In the genomic region with DNA sequence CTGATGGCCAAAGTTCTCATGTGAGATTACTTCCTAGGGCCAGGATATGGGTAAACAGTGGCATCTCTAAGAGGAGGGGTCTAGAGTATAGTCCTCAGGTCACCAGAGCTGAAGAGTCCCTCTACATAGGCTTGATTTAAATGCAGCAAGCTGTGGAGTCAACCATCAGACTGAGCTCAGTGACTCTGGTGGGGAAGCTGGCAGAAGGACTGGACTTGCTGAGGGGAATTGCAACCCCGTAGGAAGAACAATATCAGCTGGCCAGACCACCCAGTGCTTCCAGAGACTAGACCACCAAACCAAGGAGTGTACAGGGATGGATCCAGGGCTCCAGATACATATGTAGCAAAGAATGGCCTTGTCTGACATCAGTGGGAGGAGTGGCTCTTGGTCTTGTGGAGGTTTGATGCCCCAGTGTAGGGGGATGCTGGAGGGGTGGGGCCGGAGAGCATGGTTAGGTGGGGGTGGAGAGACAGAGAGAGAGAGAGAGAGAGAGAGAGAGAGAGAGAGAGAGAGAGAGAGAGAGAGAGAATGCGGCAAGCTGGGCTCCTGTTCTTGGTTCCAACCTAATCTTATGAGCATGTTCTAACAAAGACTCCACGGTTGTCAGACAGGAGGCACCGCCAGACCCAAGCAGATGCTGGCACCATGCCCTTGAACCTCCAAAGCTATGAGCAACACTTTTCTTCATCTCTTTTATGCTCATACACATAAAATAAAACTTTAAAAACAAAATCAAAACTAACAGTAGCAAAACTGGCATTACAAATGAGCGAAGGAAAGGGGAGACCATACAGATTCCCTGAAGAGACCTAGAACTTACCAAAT, we compare ENCODE assay signal across 13 mouse cellular contexts. TPM values are rescaled to one million over a fixed set of nuclear protein-coding genes. Genes with fewer than 3 reads are reported as not detected.
A peak's percentile ranks its signal among the peaks of the same experiment; 100 is the strongest.
DNase-seq lines count a peak whose midpoint lies in the region; ATAC-seq and TF ChIP-seq lines count a peak whose summit lies in the region.
"Had no signal": no experiment of that assay in that cellular context is flagged by ENCODE, and none has a peak within 500 bp of the region (broad histone marks: within the 10 kb centered on the region; RNA-seq: fewer than 3 reads in every experiment).

No protein-coding gene starts in this region.

- 71% methylated on average over 6 of the region's 6 CpGs for WGBS in heart, embryonic 11.5 days (ENCODE audit: insufficient replicate concordance)
- WGBS in spleen, adult 2 months: 87% methylated on average over 6 of the region's 6 CpGs
- WGBS in liver, postnatal 0 days (ENCODE audit: insufficient replicate concordance): 50% methylated on average over 6 of the region's 6 CpGs
- WGBS in thymus, adult 2 months: 92% methylated on average over 6 of the region's 6 CpGs
- WGBS in forebrain, embryonic 16.5 days: 75% methylated on average over 6 of the region's 6 CpGs

- H3K4me3 ChIP-seq in heart, embryonic 11.5 days (ENCODE audit: low read depth, low read length): no peak overlapping the region
- no peak overlapping the region for H3K4me3 ChIP-seq in spleen, adult 2 months (ENCODE audit: extremely low read depth, insufficient read depth, insufficient read length)
- H3K4me3 ChIP-seq in erythroblast, embryonic 14.5 days (replicated peaks): peak overlapping the region; percentile 74
- peak overlapping the region; percentile 38 for H3K4me3 ChIP-seq in liver, postnatal 0 days (ENCODE audit: low read depth, low read length)
- no peak overlapping the region for H3K4me3 ChIP-seq in thymus, adult 2 months (ENCODE audit: control insufficient read depth, insufficient read depth, low read length)
- no peak overlapping the region for H3K4me3 ChIP-seq in forebrain, embryonic 16.5 days (replicated peaks; ENCODE audit: low read length)
- H3K4me3 ChIP-seq: layer of hippocampus, adult 2 months had no signal

- no peak for TF ChIP-seq CTCF in spleen, adult 2 months (IDR thresholded peaks at IDR 0.05; ENCODE audit: extremely low read depth, insufficient read depth, insufficient read length, insufficient replicate concordance)
- no peak for TF ChIP-seq CTCF in liver, postnatal 0 days (IDR thresholded peaks at IDR 0.05; ENCODE audit: low read depth)
- no peak for TF ChIP-seq CTCF in thymus, adult 2 months (IDR thresholded peaks at IDR 0.05; ENCODE audit: borderline replicate concordance, control insufficient read depth, extremely low read depth, insufficient read depth, low read length, poor library complexity)

- TF ChIP-seq EP300 in liver, postnatal 0 days (IDR thresholded peaks at IDR 0.05; ENCODE audit: low read depth): no peak

- no peaks in the 10 kb centered on the region for H3K27me3 ChIP-seq in heart, embryonic 11.5 days (ENCODE audit: control insufficient read depth, insufficient read depth, low read length)
- H3K27me3 ChIP-seq in spleen, adult 2 months (ENCODE audit: control insufficient read depth, insufficient read depth, low read length): no peaks in the 10 kb centered on the region
- peaks cover 11% of the 10 kb centered on the region for H3K27me3 ChIP-seq in erythroblast, embryonic 14.5 days (ENCODE audit: control insufficient read depth)
- no peaks in the 10 kb centered on the region for H3K27me3 ChIP-seq in liver, postnatal 0 days (ENCODE audit: insufficient read depth, low read length)
- H3K27me3 ChIP-seq in thymus, adult 2 months (ENCODE audit: control insufficient read depth, insufficient read depth, low read length): no peaks in the 10 kb centered on the region
- H3K27me3 ChIP-seq in forebrain, embryonic 16.5 days (replicated peaks; ENCODE audit: control insufficient read depth, insufficient read depth, low read length): no peaks in the 10 kb centered on the region

- peak; percentile 36; the same call in 1 of the 2 replicates for ATAC-seq in heart, embryonic 11.5 days (replicated peaks; ENCODE audit: insufficient number of reproducible peaks, low FRiP score, low TSS enrichment)
- peak; percentile 44 for ATAC-seq in liver, postnatal 0 days
- no peak for ATAC-seq in forebrain, embryonic 16.5 days

- no peak for DNase-seq in heart, adult 9 months (ENCODE audit: low spot score in 2 of 2)
- DNase-seq in spleen, adult 2 months (ENCODE audit: low read depth in 1 of 2, low spot score in 2 of 2): no peak
- no peak for DNase-seq in spleen, adult 18-20 months
- DNase-seq in liver, postnatal 0 days: peak; percentile 40
- no peak for DNase-seq in thymus, adult 2 months
- DNase-seq: heart, postnatal 10 days; kidney, adult 18-20 months; lung, postnatal 14 days; thymus, postnatal 4 days had no signal

- H3K9ac ChIP-seq in heart, embryonic 11.5 days (ENCODE audit: low read depth, low read length): peak overlapping the region; percentile 34; the same call in 1 of the 2 replicates
- peak overlapping the region; percentile 66 for H3K9ac ChIP-seq in liver, postnatal 0 days (replicated peaks)
- H3K9ac ChIP-seq in forebrain, embryonic 16.5 days (replicated peaks; ENCODE audit: low read depth, low read length): no peak overlapping the region

- TF ChIP-seq POLR2A in spleen, adult 2 months (IDR thresholded peaks at IDR 0.05; ENCODE audit: low read depth, low read length): no peak
- no peak for TF ChIP-seq POLR2A in thymus, adult 2 months (IDR thresholded peaks at IDR 0.05; ENCODE audit: control insufficient read depth, extremely low read depth, insufficient read depth, low read length, poor library complexity)

- no peaks in the 10 kb centered on the region for H3K9me3 ChIP-seq in heart, embryonic 11.5 days (replicated peaks; ENCODE audit: control insufficient read depth, low read length)
- no peaks in the 10 kb centered on the region for H3K9me3 ChIP-seq in erythroblast, embryonic 14.5 days (ENCODE audit: control insufficient read depth, low read length)
- H3K9me3 ChIP-seq in liver, postnatal 0 days (ENCODE audit: low read length): no peaks in the 10 kb centered on the region
- H3K9me3 ChIP-seq in forebrain, embryonic 16.5 days (ENCODE audit: control insufficient read depth, low read length): no peaks in the 10 kb centered on the region

- H3K4me2 ChIP-seq in heart, embryonic 11.5 days: peak overlapping the region; percentile 22
- peak overlapping the region; percentile 63 for H3K4me2 ChIP-seq in liver, postnatal 0 days (ENCODE audit: low read depth, low read length)
- no peak overlapping the region for H3K4me2 ChIP-seq in forebrain, embryonic 16.5 days (ENCODE audit: low read length)

- no peaks in the 10 kb centered on the region for H3K36me3 ChIP-seq in heart, embryonic 11.5 days (ENCODE audit: control insufficient read depth, insufficient read depth, low read length)
- H3K36me3 ChIP-seq in spleen, adult 2 months (ENCODE audit: control insufficient read depth, insufficient read depth, low read length): no peaks in the 10 kb centered on the region
- peaks cover 11% of the 10 kb centered on the region for H3K36me3 ChIP-seq in erythroblast, embryonic 14.5 days (ENCODE audit: control insufficient read depth)
- no peaks in the 10 kb centered on the region for H3K36me3 ChIP-seq in liver, postnatal 0 days (replicated peaks; ENCODE audit: insufficient read depth, low read length)
- no peaks in the 10 kb centered on the region for H3K36me3 ChIP-seq in thymus, adult 2 months (ENCODE audit: control insufficient read depth, insufficient read depth, low read length)
- no peaks in the 10 kb centered on the region for H3K36me3 ChIP-seq in forebrain, embryonic 16.5 days (ENCODE audit: control insufficient read depth, insufficient read depth)

- no peaks in the 10 kb centered on the region; the same call in 1 of the 2 replicates for H3K4me1 ChIP-seq in heart, embryonic 11.5 days (ENCODE audit: control insufficient read depth, insufficient read depth, low read length)
- no peaks in the 10 kb centered on the region; the same call in 1 of the 2 replicates for H3K4me1 ChIP-seq in spleen, adult 2 months (ENCODE audit: control insufficient read depth, insufficient read depth, insufficient read length)
- peaks cover 70% of the 10 kb centered on the region for H3K4me1 ChIP-seq in erythroblast, embryonic 14.5 days (ENCODE audit: control insufficient read depth)
- peaks cover 35% of the 10 kb centered on the region for H3K4me1 ChIP-seq in liver, postnatal 0 days (ENCODE audit: insufficient read depth)
- no peaks in the 10 kb centered on the region for H3K4me1 ChIP-seq in thymus, adult 2 months (replicated peaks; ENCODE audit: control insufficient read depth, insufficient read depth, low read length)
- H3K4me1 ChIP-seq in forebrain, embryonic 16.5 days (replicated peaks; ENCODE audit: control insufficient read depth, insufficient read depth, low read length): no peaks in the 10 kb centered on the region

- peak overlapping the region; percentile 91 for H3K27ac ChIP-seq in heart, embryonic 11.5 days (ENCODE audit: low read depth, low read length)
- peak overlapping the region; percentile 36; the same call in 1 of the 2 replicates for H3K27ac ChIP-seq in spleen, adult 2 months (ENCODE audit: insufficient read depth, low read length)
- peak overlapping the region; percentile 98 for H3K27ac ChIP-seq in liver, postnatal 0 days (ENCODE audit: low read depth)
- H3K27ac ChIP-seq in thymus, adult 2 months (ENCODE audit: control insufficient read depth, insufficient read depth, low read length): no peak overlapping the region
- H3K27ac ChIP-seq in forebrain, embryonic 16.5 days (ENCODE audit: low read length): no peak overlapping the region
- H3K27ac ChIP-seq: layer of hippocampus, adult 2 months had no signal

RNA-seq across cellular contexts. Expression of gene Mki67, which starts 6.1 kb away (rescaled TPM):
- polyA plus RNA-seq in heart, embryonic 11.5 days (2014; fragmentation: Nextera tagmentation; extraction: Ambion mirVana): 44.5 and 52.6 TPM in 2 replicates
- polyA plus RNA-seq in spleen, adult 2 months (2012; rRNA removed): 4.6 and 5.0 TPM in 2 replicates
- polyA plus RNA-seq in erythroblast, embryonic 14.5 days (2012): 7.0 and 10.8 TPM in 2 replicates
- polyA plus RNA-seq in liver, postnatal 0 days (2015; fragmentation: Nextera tagmentation; extraction: Ambion mirVana): 35.4 and 38.8 TPM in 2 replicates
- polyA plus RNA-seq in thymus, adult 2 months (2012; rRNA removed): 19.1 and 29.7 TPM in 2 replicates
- 14.8 and 19.6 TPM in 2 replicates for polyA plus RNA-seq in forebrain, embryonic 16.5 days (2015; fragmentation: Nextera tagmentation; extraction: Ambion mirVana)

Comparison
In these comparisons a context has a peak if more than half of its experiments do, and no peak if none do; other contexts are left out.
1. H3K27ac ChIP-seq: peak in heart, embryonic 11.5 days (single experiment), spleen, adult 2 months (single experiment) and liver, postnatal 0 days (single experiment); none in thymus, adult 2 months (single experiment) and forebrain, embryonic 16.5 days (single experiment).
2. H3K4me3 ChIP-seq: peak in erythroblast, embryonic 14.5 days (single experiment) and liver, postnatal 0 days (single experiment); none in heart, embryonic 11.5 days (single experiment), spleen, adult 2 months (single experiment), thymus, adult 2 months (single experiment) and forebrain, embryonic 16.5 days (single experiment).